Mouse (Mus musculus) midbrain, embryonic 10.5 days (tissue): ENCODE data around the gene Cd2bp2. TPM values are rescaled to one million over a fixed set of nuclear protein-coding genes. Genes with fewer than 3 reads are reported as not detected.
"Not testable (repeated sequence)": the region's sequence is repeated elsewhere in the genome, so short reads cannot be mapped to it uniquely, and the experiment has no call there.

Experiments used
- DNase-seq: peaks from one replicate; pipeline ENCODE4 v3.0.0-alpha.2; 2017; ENCODE audit warnings: low spot score
- H3K27ac ChIP-seq: fragments of 300-500 bp; sonication (generic); replicated peaks from 2 replicates; pipeline ENCODE4 v1.5.1; 2016; ENCODE audit warnings: mild to moderate bottlenecking
- H3K27me3 ChIP-seq: fragments of 300-500 bp; sonication (generic); 2 replicates; pipeline ENCODE4 v1.6.1; 2016; ENCODE audit warnings: low read depth, mild to moderate bottlenecking; ENCODE audit not compliant: poor library complexity, severe bottlenecking
- H3K36me3 ChIP-seq: fragments of 300-500 bp; sonication (generic); 2 replicates; pipeline ENCODE4 v1.6.1; 2016; ENCODE audit warnings: mild to moderate bottlenecking, moderate library complexity
- H3K4me1 ChIP-seq: fragments of 300-500 bp; sonication (generic); 2 replicates; pipeline ENCODE4 v1.6.1; 2016
- H3K4me3 ChIP-seq: fragments of 300-500 bp; sonication (generic); 2 replicates; pipeline ENCODE4 v1.5.1; 2016; ENCODE audit warnings: mild to moderate bottlenecking, moderate library complexity
- H3K9me3 ChIP-seq: fragments of 300-500 bp; sonication (generic); replicated peaks from 2 replicates; pipeline ENCODE4 v1.6.1; 2016; ENCODE audit warnings: mild to moderate bottlenecking
- WGBS: fragments of 180-500 bp; shearing (Covaris S2); methylation state at CpG from one replicate; pipeline ENCODE4 v1.1.7; 2016; 5-methylcytosine and 5-hydroxymethylcytosine counted together
- polyA plus RNA-seq: library from polyadenylated mRNA; unstranded; fragments of >200 nt; fragmentation: Nextera tagmentation; extraction: Ambion mirVana; gene quantifications from 2 replicates; pipeline ENCODE4 v1.2.1, GENCODE M21; 2016

The Cd2bp2 gene
- polyA plus RNA-seq, 1 experiment from 2014 or later, result 94.3 TPM

GRCm38 (mm10) chr7:127196484-127196883 is 634 bp upstream of the Cd2bp2 start:
- peak overlapping the region; percentile 94 for H3K27ac ChIP-seq

GRCm38 (mm10) chr7:127194633-127195029 is 1.2 kb downstream of the Cd2bp2 start:
- no peaks in the 10 kb centered on the region for H3K9me3 ChIP-seq
- no peaks in the 10 kb centered on the region for H3K27me3 ChIP-seq
- WGBS, result 83% methylated on average over 7 of the region's 7 CpGs
- DNase-seq, result no peak
- H3K36me3 ChIP-seq, result peaks cover 76% of the 10 kb centered on the region
- H3K27ac ChIP-seq, result peak overlapping the region; percentile 94
- peak overlapping the region; percentile 80 for H3K4me3 ChIP-seq
- H3K4me1 ChIP-seq, result peaks cover 26% of the 10 kb centered on the region

More at GRCm38 (mm10) chr7:127196484-127196883, 634 bp upstream of the Cd2bp2 start:
- Histone ChIP-seq H3K27me3 (no peaks in the 10 kb centered on the region), H3K4me3 (peak overlapping the region; percentile 80), H3K9me3 (no peaks in the 10 kb centered on the region), H3K36me3 (peaks cover 83% of the 10 kb centered on the region), H3K4me1 (peaks cover 26% of the 10 kb centered on the region)
- no peak for DNase-seq
- WGBS, result 59% methylated on average over 11 of the region's 11 CpGs

- peaks cover 26% of the 10 kb centered on the region for H3K4me1 ChIP-seq
- peak overlapping the region; percentile 80 for H3K4me3 ChIP-seq
- peak overlapping the region; percentile 94; the same call in 1 of the 2 replicates for H3K27ac ChIP-seq
- no peaks in the 10 kb centered on the region for H3K9me3 ChIP-seq
- no peaks in the 10 kb centered on the region for H3K27me3 ChIP-seq
- WGBS, result 93% methylated on average over 17 of the region's 17 CpGs
- peaks cover 71% of the 10 kb centered on the region for H3K36me3 ChIP-seq
- DNase-seq, result no peak
Measured at GRCm38 (mm10) chr7:127194011-127194632, 1.7 kb downstream of the Cd2bp2 start.

- WGBS, result 91% methylated on average over 5 of the region's 5 CpGs
- Histone ChIP-seq H3K27ac (no peak overlapping the region), H3K27me3 (no peaks in the 10 kb centered on the region), H3K4me3 (no peak overlapping the region), H3K4me1 (peaks cover 26% of the 10 kb centered on the region), H3K36me3 (peaks cover 60% of the 10 kb centered on the region), H3K9me3 (no peaks in the 10 kb centered on the region)
- DNase-seq, result no peak
Measured at GRCm38 (mm10) chr7:127192989-127193388, 2.9 kb downstream of the Cd2bp2 start.

DNA sequence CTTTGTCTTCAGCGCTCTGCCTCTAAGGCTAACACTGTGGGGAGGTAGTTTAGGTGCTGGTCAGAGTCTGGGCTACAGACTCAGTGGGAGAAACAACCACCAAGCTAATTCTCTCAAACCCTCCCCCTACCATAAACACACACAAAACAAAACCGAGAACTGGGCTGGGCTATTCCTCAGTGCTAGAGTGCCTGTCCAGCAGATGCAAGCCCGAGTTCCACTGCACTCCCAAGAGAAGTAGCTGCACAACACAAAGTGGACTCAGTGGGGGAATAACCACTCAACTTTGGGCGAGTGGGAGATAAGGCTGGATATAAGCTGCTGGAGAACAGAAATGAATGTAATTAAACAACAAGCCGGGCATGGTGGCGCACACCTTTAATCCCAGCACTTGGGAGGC is 5.2 kb downstream of the Cd2bp2 start:
- Histone ChIP-seq H3K4me3 (no peak overlapping the region), H3K9me3 (no peaks in the 10 kb centered on the region), H3K4me1 (peaks cover 15% of the 10 kb centered on the region), H3K36me3 (peaks cover 47% of the 10 kb centered on the region), H3K27me3 (no peaks in the 10 kb centered on the region), H3K27ac (no peak overlapping the region)
- DNase-seq, result no peak
- WGBS, result 90% methylated on average over 6 of the region's 6 CpGs

DNA sequence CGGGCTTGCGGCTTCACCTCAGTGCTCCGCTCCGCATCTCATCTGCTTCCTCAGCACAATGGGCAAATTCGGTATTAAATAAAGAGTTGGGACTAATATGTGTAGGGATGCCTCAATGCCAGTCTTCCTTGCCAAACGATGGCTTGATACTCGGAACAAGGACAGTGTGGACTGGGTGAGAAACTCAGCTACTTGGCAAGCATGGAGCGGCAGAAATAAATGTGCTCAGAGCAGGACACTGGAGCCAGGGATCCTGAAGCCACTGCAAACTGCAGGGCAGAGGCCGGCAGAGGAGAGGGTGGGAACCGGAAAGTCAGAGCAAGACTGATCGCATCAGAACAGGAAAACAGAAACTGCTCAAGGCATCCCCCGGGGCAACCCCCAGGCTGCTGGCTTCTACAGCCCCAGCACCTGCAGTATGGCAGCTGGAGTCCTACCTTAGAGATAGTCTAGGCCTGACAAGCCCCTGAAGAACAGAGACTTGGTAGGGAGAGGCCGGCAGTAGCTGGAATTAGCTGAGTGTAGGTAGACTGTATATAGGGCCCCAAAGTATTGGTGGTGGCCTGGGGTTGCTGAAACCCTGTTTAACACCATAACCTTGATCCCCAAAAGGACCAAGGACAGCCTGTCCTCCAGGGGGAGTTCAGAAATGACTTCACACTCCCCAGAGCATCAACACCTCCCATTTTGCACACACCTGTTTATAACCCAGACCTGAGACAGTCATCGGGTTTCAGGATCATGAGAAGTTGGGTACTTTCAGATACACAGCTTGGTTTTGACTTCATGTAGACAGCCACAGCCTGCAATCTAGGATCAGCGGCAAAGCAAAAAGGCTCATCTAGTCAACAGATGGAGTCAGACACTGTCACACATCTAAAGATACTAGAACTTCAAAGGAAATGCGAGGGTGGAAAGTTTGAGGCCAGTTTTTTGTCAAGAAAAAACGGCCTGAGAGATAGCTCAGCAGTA is 7.3 kb downstream of the Cd2bp2 start:
- Histone ChIP-seq H3K4me3 (no peak overlapping the region), H3K27me3 (no peaks in the 10 kb centered on the region), H3K27ac (no peak overlapping the region), H3K9me3 (no peaks in the 10 kb centered on the region), H3K4me1 (no peaks in the 10 kb centered on the region; the same call in 1 of the 2 replicates), H3K36me3 (peaks cover 33% of the 10 kb centered on the region)
- no peak for DNase-seq
- WGBS, result 88% methylated on average over 17 of the region's 17 CpGs

DNA sequence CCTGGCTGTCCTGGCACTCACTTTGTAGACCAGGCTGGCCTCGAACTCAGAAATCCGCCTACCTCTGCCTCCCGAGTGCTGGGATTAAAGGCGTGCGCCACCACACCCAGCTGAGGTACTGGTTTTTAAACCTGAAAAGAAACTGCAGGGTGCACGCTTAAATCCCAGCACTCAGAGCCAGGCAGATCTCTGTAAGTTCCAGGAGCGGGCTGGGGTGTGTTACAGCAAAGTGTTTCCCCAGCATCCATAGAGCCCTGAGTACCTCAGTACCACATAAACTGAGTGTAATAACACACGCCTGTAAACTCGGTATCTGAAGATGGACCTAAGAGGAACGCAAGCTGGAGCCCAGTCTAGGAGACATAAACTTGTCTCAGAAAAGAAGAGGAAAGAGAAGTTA is 8.5 kb downstream of the Cd2bp2 start:
- WGBS, result 73% methylated on average over 10 of the region's 10 CpGs
- no peak for DNase-seq
- H3K9me3 ChIP-seq, result no peaks in the 10 kb centered on the region
- H3K4me1 ChIP-seq, result no peaks in the 10 kb centered on the region
- H3K27ac ChIP-seq, result no peak overlapping the region
- no peak overlapping the region for H3K4me3 ChIP-seq
- no peaks in the 10 kb centered on the region for H3K27me3 ChIP-seq
- H3K36me3 ChIP-seq, result peaks cover 21% of the 10 kb centered on the region

- Histone ChIP-seq H3K27ac (no peak overlapping the region), H3K36me3 (peaks cover 4% of the 10 kb centered on the region), H3K4me3 (no peak overlapping the region), H3K9me3 (no peaks in the 10 kb centered on the region), H3K27me3 (no peaks in the 10 kb centered on the region), H3K4me1 (no peaks in the 10 kb centered on the region)
- no peak for DNase-seq
- 72% methylated on average over 3 of the region's 3 CpGs for WGBS
Measured at GRCm38 (mm10) chr7:127185601-127186000, 10.2 kb downstream of the Cd2bp2 start.

DNA sequence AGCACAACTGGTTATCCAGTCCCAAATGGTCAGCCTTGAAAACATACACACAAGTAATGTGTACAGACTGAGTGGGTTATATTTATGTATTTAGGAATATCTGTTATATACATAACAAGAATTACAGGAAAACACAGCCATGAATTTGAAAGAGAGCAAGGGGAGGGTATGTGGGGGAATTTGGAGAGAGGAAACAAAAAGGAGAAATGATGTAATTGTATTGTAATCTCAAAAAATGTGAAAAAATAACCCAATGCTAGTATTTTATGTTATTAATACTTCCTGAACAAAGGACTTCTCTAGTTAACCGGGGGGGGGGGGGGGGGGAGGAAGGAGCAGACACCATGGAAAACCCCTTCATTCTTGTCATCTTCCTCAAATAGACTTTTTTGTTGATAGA is 11.1 kb downstream of the Cd2bp2 start:
- Histone ChIP-seq H3K4me3 (no peak overlapping the region), H3K9me3 (no peaks in the 10 kb centered on the region), H3K27me3 (no peaks in the 10 kb centered on the region), H3K4me1 (no peaks in the 10 kb centered on the region), H3K27ac (no peak overlapping the region), H3K36me3 (no peaks in the 10 kb centered on the region)
- WGBS, result 67% methylated on average over 1 of the region's 1 CpGs
- DNase-seq, result no peak

DNA sequence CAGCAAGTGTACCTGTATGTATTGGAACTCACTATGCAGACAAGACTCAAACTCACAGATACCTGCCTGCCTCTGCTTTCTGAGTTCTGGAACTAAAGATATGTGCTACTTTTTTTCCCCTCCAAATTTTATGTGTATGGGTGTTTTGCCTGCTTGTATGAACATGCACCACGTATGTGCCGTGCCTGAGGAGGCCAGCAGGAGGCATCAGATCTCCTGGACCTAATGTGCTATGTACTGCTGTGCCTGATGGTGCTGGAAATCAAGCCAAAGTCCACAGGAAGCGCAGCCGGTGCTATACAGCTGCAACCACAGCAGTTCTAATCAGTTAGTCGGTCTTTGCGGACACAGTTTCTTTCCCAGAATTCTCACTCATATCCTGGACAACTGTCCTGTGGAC is 12.0 kb downstream of the Cd2bp2 start:
- Histone ChIP-seq H3K4me3 (no peak overlapping the region), H3K27me3 (no peaks in the 10 kb centered on the region), H3K36me3 (no peaks in the 10 kb centered on the region), H3K4me1 (no peaks in the 10 kb centered on the region), H3K27ac (no peak overlapping the region), H3K9me3 (no peaks in the 10 kb centered on the region)
- DNase-seq, result no peak
- 79% methylated on average over 6 of the region's 6 CpGs for WGBS

- no peaks in the 10 kb centered on the region for H3K4me1 ChIP-seq
- 84% methylated on average over 8 of the region's 8 CpGs for WGBS
- no peaks in the 10 kb centered on the region for H3K9me3 ChIP-seq
- no peak overlapping the region for H3K4me3 ChIP-seq
- no peaks in the 10 kb centered on the region for H3K27me3 ChIP-seq
- no peak for DNase-seq
- no peak overlapping the region for H3K27ac ChIP-seq
- no peaks in the 10 kb centered on the region for H3K36me3 ChIP-seq
Measured at GRCm38 (mm10) chr7:127183345-127183744, 12.5 kb downstream of the Cd2bp2 start.

DNA sequence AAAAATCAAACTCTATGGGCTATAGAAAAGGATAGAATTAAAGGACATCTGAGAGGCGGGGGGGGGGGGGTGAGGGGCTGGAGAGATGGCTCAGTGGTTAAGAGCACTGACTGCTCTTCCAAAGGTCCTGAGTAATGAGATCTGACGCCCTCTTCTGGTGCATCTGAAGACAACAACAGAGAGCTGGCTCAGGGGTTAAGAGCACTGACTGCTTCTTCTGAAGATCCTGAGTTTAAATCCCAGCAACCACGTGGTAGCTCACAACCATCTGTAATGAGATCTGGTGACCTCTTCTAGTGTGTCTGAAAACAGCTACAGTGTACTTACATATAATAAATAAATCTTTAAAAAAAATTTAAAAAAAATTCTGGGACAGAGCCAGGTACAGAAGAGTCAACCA is 14.1 kb downstream of the Cd2bp2 start:
- not testable (repeated sequence) for DNase-seq

GRCm38 (mm10) chr7:127180783-127181182 is 15.1 kb downstream of the Cd2bp2 start:
- Histone ChIP-seq H3K4me1 (no peaks in the 10 kb centered on the region), H3K36me3 (no peaks in the 10 kb centered on the region), H3K27me3 (no peaks in the 10 kb centered on the region), H3K27ac (no peak overlapping the region), H3K9me3 (no peaks in the 10 kb centered on the region), H3K4me3 (no peak overlapping the region)
- no peak for DNase-seq
- WGBS, result 82% methylated on average over 2 of the region's 2 CpGs

More for the DNA sequence above, 14.1 kb downstream of the Cd2bp2 start:
- 12% methylated on average over 2 of the region's 3 CpGs for WGBS
- H3K27me3 ChIP-seq, H3K9me3 ChIP-seq, H3K36me3 ChIP-seq, H3K4me3 ChIP-seq, H3K4me1 ChIP-seq, H3K27ac ChIP-seq: not testable (repeated sequence)
